Mouse (Mus musculus): Measurements from ENCODE around the gene Arhgap22.

Gene Arhgap22

DNA sequence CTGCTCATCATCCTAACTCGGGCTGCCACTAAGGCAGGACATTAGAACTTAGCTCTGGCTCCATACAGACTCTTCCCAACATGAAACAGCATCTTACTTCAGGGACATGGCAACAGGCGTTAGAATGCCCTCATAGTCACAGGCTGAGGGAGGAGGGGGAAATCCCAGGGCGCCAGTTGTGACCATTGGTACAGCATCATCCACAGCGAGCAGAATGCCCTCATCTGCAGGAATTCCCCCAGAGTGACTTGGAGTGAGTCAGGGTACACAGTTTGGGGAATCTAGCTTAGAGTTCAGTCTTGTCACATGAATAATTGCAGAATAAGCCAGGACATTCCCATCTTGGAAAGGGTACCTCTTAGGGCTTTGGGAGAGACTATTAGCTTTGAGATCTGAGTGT is 74.1 kb downstream of the Arhgap22 start:
- no peak for DNase-seq

DNA sequence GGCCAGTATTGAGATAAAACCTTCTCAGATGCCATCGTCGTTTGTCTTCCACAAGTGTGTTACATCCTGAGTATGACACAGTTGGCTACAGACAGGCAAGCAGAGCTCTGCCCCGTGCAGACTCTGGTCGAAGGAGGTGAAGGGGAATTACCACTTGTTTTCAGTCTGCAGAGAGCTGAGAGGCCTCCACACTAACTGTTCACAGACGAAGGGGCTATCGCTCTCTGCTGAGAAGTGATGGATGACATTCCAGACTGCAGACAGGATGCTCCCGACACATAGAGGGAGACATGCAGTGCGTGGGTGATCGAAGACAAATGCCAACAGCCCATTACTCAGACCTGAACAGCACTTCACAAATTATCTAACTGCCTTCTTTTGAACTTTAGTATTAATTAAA is 76.2 kb downstream of the Arhgap22 start:
- DNase-seq = no peak

DNA sequence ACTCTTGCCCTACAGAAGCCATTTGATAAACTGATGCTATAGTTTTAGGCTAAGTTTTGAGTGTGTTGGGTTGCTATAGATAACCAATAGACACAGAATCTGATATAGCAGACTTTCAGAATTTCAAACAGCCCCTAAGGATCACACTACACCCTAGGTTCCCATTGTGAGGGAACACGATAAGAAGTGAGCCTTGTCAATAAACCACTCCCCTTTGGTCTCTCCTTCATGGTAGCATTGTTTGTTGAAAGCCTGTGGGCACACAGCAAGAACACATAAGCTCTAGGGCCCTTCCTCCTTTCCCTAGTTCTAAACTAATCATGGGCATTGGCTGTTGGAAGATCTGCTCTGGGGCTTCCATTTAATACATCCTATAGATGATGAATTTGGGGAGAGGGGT is 80.7 kb downstream of the Arhgap22 start:
- DNase-seq = no peak

DNA sequence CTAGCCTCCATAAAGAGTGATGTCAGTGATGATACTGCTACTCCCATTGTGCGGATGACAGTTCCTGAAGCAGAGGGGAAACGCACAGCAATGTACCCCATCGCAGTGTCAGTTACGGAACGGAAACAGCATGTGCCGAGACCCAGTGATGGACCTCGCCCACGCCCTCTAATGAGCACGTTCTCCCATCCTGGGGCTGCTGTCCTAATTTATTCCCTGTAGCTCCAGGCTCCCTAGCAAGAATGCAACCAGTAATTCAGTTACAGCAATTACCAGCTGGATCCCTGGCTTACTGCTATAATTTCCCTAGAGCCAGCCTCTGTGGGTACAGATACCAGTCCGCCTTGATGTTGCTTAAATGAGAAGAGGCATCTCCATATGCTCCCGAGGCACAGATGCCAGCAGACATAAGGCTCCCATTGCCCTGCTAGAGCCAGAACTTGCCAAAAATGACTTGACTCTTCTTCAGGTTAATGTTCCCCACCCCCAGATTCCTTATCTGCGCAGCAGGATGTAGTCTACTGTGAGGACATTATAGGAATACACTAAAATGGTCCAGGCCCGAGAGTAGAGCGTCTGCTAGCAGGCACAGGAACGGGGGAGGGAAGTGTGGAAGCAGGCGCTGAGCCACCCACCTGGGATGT is 83.0 kb downstream of the Arhgap22 start:
- DNase-seq = no peak

DNA sequence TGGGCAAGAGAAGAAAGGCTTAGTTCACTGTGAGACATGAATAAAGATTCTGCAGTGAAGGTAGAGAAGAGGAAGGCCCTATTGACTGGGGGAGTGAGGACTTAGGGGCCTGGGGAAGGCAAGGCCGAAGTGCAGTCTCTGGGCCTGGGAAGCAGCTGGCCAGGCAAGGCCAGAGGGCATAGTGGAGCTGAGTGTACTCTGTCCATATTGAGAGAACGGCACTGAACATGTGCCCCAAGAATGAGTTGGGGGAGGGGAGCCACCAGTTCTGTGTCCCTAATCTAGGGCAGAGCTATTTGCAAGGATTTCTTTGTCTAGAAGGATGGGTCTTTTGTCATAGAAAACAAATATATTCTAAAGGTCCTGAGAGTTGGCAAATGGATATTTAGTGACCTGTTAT is 86.8 kb downstream of the Arhgap22 start:
- DNase-seq = no peak

DNA sequence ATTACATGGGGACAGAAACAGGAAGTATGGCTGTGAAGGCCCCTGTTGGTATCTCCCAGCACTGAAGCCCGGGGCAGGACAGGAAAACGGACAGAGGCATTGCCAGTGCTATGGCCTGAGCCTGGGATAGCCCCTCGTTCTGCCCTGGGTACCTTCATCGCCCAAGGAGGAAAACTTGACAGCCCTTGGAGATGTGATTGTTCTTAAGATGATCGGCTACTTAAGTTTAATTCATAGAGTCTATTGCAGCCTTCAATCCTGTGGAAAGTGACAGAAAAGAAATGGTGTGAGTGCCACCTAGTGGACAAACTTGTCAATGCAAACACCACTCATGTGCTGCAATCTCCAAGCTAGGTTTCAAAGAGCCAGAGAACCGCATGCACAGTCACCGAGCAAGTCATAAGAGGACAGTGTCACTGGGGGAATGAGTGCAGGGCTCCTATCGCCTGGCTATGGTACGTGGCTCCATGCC is 89.6 kb downstream of the Arhgap22 start:
- peak; percentile 85 for DNase-seq

DNA sequence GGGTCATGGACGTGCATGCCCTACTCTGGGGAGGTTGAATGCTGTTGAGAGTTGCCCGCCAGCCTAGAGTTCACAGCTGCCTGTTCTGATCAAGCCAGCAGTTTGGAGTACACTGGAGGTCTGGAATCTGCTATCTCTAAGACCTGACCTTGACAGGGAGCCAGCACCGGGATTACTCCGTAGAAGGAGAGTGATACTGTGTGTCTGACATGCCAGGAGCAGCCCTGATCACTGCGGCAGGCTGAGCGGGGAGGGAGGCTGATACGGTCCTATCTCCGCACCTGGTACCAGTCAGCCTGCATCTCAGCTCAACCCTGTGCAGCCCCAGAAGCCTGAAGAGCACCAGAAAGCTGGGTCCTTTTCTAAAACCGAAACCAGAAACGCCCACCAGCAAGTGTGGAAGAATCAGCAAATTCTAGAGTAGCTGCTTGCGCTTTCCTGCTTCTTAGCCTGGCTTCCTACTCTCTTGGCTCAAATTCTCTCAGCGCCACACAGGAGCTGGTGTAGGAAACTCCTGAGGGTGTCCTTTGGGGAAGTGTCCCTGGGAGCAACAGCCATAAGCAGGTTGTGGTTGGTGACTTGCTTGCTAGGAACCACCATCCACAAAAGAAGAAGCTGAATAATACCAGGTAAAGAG is 91.9 kb downstream of the Arhgap22 start:
- no peak for DNase-seq

DNA sequence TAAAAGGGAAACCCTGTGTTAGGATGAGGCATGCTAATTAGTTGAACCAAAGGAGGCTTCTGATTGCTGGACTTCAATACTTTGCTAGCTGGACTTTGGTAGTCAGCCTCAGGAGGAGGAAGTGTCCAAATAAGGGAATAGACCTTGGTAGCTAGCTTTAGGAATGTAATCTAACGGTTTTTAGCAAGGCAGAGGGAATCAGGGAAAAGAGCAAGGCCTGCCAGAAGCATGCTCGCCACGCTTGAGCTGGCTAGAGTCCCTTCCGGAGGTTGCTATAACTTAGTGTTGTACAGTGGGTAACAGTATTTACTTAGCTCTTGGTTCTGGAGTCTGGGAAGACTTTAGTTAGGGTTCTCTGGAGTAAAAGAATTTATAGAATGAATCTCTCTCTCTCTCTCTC is 96.9 kb downstream of the Arhgap22 start:
- DNase-seq = no peak

DNA sequence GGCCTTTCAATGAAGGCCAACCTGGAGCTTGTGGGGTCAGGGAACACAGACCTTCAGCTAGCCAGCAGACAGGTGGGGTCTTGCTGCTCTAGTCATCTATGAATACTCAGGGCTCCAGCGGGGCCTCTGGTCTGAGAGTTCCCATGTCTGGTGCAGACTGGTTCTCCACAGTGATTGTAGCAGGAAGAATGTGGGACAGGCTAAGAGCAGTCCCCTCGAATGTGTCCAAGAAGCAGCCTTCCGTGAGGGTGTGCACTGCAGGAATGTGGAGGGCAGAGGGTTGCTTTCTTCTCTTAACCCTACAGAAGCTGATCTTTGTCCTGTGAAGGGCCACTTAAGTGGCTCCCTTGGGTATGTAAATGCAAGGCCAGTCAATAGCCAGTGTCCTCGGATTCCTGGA is 98.5 kb downstream of the Arhgap22 start:
- DNase-seq = no peak

DNA sequence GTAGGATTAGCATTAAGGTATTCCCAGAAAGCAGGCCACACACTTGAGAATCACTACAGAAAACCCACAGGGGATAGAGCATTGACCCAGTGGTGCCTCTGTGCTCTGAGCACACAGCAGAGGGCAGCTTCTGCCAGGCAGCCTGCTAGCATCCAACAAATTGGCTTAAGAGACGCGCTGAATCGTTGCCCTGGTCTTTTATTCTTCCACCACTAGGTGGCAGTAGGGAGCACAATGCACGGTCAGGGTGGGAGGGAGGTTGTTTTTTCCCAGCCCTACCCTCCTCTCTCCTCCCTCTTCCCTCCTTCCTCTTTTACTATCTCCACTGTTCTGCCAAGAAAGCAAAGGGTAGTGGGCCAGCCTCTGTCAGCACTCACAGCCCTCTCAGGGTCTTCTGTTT is 99.8 kb downstream of the Arhgap22 start:
- DNase-seq = peak; percentile 64

DNA sequence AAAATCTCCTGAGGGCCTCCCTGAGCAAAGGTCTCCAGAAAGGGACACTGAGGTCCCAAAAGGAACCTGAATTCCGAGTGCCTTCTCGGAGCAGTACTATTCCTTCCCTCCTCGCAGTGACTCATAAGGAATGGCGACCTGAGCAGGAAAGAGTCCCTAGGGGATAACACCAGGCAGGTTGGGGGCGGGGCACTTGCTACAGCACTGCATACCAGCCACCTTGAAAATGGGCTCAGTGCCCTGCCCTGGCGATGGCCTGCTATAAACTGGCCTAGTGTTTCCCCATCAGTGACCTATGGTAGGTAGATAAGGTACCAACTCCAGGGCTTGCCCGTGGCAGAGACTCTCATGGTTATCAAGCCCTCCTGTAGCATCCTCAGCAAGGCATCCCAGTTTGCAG is 100.3 kb downstream of the Arhgap22 start:
- no peak for DNase-seq

DNA sequence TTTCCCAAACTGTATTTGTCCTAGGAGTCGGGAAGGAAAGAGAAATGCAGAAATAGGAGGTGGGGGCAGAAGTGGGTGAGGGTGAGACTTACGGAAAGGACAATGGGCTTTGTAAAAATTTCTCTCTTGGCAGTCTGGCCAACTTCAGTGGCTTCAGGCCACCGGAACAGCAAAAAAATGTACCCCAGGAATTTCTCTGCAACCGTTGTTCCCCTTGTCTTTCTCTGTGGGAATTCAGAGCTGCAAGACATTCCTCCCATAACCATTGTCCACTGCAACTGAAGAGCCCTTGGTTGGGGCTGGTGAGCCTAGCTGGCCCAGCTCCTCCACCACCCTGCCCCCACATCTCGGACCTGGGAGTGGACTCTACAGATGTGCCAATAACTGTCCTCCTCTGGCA is 101.3 kb downstream of the Arhgap22 start:
- DNase-seq = no peak

DNA sequence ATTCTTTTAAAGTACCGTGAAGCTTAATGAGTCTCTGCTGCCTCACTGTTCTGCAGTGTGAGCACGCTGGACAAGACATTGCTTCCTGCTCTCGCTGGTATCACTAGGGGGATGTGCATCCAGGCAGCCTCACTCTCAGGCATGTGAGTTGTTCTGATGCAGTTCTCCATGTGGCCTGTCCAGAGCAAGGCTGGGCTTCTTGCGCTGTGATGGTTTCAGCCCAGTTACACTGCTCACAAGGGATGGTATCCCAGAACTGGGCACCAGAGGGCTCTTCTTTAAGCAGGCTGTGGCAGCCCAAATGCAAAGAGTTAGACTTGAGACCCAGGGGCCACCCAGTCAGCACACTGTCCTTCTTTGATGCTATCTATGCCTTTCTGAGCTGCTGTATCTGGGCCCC is 101.9 kb downstream of the Arhgap22 start:
- no peak for DNase-seq

DNA sequence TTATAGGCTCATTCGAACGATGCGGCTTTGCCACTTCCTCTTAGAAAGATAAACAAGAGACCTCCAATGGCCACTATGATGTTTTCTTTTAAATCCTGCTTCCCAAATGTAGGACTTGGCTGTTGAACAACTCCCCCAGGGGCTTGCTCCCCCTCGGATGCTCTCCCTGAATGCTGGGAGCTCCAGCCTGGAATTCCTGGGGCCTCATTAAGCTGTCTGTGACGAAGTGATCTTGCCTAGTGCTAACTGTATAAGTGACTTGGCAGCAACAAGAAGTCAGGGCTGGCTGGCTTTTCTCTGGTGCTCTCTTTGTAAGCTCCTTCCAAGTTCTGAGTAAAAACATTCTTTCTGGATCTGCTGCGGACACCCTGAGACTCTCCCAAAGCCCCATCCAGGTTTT is 104.1 kb downstream of the Arhgap22 start:
- no peak for DNase-seq

DNA sequence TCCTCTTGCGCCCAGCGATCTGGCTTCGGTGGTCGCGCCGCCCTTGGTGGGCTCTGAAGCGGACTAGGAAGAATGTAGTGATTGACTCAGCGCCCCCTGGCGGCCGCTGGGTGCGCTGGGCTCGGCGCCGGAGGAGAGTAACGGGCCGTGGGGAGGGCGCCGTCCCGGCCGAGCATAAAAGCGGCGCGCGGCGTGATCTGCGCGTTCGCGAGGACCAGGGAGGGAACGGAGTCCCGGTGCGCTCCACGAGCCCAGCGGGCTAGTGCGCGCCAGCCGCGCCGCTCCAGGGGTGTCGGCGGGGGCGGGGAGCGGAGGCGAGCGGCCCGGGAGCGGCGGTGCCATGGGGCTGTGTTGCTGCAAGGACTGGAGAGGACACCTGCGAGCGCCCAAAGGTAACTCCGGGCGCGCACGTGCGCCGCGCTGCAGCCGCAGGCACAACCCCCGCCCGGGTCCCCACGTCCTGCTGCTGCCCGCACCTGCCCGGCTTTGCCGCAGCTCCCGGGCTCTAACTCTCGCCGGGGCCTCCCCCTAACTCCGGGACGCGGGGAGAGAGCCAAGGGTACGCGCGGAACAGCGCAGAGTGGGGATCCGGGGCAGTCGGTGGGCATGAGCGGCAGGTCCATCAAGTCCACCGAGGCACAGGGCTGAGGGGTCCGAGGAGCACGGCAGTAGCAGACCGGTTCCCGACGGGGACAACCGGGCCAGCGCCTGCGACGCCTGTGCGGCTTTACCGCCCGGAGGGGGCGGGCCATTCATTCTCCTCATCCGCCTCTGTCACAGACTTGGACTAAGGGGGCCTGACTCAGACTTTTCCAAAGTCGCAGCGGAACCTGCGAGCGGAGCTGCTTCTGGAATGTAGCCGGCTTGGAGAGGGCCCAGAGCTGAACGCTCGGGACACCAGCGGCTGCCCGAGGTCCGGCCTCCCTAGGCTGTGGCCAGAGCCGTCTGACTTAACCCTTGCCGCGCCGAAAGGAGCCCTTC is 106.0 kb downstream of the Arhgap22 start:
- DNase-seq = peak; percentile 86

DNA sequence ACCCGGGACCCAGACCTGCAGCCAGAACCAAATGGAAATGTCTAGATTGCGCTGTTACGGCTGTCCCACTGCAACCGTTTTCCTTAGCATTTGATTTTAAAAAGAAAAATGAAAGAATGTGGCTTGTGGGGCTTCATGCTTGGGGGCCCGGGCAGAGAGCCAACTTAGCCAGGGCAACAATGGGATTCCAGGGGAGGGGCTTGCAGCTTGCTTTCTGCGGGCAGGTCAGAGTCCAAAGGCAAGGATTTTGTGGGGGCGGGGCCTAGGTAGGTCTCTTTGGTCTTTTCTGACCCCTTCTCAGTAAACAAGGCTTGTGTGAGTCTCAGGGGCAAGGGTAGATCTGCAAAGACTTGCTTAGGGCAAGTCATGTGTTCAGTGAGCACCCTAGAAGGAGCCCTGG is 107.0 kb downstream of the Arhgap22 start:
- no peak for DNase-seq

DNA sequence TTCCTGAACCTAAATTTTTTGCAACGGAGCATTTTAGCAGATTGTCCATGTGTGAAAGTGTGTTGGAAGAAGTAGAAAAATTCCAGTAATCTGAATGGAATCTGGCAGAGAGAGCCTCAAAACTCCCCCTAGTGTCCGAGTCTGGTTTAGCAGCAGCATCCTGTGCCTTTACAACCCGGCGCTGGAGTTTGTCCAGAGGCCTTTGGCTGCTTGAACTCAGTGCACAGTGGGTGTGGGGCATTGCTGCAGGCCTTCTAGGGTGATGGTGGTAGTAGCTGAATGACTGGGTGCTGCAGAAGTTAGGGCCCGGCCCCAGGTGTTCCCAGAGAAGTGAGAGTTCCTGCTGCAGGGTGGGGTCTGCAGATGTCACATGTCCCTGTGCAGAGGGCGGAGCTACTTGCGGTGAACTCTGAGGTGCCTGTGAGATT is 108.8 kb downstream of the Arhgap22 start:
- DNase-seq = peak; percentile 86

DNA sequence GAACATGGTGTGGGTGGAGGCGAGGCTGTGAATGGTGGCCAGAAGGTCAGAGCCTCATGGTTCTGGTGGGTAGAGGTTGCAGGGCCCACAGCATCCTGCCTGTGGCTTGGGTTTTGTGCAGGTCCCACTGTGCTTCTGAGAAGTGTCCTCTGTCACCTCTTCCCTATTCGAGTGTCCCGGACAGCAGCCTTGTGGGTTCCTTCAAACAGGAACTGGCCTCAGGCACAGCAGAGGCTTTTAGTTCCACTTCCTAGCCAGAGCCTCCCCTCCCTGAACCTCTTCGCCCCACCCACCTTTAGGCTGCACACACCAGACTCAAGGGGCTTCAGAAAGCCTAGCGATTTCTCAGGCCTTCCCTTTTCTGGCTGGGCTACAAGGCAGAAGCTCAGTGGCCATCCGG is 110.7 kb downstream of the Arhgap22 start:
- no peak for DNase-seq

DNA sequence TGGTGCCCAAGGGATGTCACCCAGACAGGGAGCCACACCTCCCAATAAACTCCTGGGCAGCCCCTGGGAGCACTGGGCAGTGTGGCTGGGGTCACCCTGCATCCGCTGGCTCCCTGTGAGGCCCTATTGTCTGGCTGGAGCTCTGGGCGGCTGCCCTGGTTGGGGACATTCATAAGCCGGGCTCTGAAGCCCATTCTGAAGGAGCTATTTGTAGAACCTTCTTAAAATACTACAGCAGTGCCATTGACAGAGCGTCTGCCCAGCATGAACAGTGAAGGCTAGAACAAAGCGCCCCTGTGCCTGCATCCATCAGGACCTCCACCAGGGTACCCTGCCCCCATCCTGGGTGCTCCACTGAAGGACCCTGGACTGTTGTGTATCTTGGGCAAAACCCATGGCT is 114.5 kb downstream of the Arhgap22 start:
- no peak for DNase-seq

DNA sequence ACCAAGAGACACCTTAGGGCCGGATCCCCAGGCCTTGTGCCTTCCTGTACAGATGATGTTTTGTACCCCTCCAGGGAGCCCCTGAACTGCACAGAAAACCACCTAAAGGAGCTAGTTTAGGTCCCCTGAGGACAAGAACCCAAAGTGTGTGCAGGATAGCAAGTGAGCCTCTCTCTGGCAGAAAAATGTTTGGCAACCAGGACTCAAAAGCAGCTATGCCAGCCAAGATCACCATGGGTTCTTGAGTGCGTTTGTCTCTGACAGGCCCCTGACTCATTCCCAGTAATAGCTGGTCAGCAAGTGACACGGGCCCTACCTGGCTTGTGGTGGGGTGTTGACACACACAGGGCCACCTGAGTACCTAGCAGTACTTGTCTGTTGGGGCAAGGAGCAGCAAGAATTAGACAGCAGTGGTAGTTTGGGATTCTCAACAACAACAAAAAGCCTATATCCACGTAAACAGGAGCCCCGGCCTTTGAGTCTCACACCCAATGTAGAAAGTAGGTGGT is 115.5 kb downstream of the Arhgap22 start:
- no peak for DNase-seq

DNA sequence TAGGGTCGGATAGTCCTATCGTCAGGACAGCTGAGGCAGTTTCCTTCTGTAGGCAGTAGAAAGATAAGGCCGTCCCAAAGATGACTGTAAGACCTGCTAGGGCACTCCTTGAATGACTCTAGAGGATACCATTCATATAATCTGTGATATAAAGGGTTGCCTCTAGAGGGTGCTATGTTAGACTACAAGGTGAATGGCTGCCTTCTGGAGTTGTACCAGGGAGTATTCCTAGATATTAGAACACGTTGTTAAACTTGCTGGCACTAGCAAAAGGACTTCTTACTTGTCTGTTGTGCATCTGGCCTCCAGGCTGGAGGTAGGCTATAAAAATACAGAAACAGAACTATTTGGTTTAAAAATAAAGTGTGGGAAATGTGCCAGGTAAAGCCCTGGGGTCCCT is 117.2 kb downstream of the Arhgap22 start:
- no peak for DNase-seq

DNA sequence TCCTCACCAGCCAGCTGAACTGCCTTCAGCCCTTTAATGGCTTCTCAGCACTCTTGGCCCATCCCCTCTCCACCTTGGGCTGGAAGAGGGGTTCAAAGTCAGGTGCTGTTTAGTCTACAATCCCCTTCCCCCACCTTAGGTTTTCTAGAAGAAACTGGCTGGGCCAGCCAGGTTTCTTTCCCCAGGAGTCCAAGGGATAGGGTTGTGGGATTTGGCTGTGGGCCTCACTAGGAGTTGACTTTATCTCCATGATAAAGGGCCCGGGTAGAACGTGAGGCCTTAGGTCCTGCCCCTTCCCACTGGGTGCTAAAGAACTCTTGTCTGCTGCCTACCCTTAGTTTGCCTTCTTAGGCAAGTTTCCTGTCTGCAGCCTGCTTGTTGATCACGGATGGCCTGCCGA is 117.8 kb downstream of the Arhgap22 start:
- DNase-seq = no peak

DNA sequence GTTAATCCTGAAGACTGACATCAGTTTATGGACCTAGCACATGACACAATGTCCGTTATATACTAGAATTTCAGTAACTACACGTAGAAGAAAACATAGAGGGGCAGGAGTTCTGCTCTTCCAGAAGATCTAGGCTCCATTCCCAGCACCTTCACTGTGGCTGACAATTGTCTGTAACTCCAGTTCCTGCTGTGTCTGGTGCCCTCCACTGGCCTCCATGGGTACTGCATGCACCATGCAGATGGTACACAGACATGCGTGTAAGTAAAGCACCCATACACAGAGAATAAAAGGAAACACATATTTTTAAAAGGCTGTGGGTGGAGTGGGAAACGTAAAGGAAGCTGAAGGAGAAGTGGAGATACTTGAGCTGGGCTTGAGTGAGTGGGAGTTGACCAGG is 120.0 kb downstream of the Arhgap22 start:
- DNase-seq = no peak

DNA sequence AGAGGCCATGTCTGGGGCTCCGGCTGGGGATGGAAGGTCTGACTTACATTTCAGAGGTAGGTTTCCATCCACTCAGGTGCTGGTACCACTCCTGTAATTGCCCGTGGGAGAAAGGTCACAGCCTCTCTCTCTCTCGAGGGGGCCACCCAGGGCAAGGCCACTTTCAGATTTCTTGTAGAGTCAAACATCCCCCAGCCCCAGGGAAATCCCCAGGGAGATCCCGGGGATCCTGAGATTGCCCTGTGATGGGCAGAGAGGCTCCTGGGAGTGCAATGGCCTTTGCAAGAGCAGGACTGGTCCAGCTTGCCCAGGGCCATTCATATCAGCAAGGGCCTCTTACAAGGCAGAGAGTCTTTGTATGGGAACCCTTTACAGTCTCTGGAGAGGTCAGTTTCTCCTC is 120.6 kb downstream of the Arhgap22 start:
- DNase-seq = no peak

Measured in right cerebral cortex, postnatal 4 days (tissue).